Mouse (Mus musculus): ENCODE measurements at regions not wholly inside any gene's neighbourhood (a gene's known extent, or its start where the extent isn't known, plus 50 kb on each side); places are given as distances from the start of the nearest gene placed in this dataset.

DNA sequence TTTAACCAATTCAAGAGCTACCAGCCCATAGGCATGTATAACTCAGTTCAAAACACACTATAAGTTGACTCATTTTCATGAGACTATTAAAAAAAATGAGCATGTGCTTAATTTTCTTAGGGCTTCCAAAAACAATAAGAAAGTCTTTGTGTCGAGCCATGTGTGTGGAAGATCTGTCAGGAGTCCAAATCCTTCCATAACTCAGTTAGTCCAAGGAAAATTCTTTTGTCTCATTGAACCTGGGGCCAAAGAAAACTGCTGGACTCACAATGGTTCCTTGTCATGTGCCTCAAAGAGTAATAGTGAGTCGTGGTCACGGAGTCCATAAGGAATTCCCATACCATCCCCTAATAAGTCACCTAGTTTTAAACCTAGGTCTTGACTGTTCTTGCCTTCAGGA, 199.0 kb upstream of the Gm21798 start:
- no peak for DNase-seq (ENCODE audit: low spot score)

DNA sequence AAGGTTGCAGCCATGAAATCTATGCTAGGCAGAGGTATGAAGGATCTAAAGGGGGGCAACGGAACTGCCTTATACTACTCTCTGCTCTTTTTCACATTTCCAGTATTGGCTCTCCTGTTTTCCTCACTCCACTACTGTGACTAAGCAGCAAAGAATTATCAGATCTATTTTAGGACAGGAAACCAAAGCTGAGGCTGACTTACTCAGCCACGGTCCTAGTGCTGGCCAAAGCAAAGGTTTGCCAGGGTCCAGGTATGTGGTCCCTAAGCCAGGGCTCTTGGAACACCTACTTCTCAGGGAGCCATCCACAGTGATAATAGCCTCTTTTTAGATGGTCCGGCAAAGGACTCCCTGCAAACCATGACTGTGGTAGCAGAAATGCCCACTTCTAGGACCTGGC, 195.6 kb upstream of the Gm21798 start:
- DNase-seq (ENCODE audit: low spot score) = no peak

DNA sequence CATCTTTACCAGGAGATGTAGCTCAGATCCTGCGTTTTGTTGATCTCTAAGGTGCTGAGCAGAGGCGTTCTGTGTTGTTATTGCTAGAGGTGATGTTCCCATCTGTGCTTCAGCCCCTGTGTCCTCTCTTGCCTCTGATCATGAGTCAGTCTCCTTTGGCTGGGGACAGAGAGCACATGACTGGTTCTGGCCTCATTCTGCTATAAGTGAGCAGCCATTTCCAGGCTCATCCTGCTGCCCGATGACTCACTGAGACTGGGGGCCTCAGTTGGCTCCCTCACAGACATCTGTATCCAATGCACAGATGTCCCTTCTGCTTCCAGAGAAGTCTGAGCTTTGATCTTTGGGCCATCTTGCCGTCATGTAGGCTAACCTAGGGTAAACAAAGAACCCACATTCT, 194.9 kb upstream of the Gm21798 start:
- DNase-seq (ENCODE audit: low spot score) = no peak

DNA sequence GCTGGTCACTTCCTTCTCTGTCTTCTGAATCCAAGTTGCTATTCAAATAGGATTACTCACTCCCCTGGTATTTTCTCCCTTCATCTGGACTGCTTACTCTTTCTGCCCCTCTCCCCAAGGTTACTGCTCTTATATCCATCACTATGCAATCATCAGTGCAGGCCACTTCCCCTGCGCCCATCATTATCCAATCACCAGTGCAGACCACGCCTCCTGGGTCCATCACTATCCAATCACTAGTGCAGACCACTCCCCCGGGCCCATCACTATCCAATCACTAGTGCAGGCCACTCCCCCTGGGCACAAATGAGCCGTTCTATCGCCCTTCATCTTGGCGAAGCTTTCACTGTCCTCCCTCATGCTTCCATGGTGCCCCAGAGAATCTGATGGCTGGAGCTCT, 191.1 kb upstream of the Gm21798 start:
- DNase-seq (ENCODE audit: low spot score) = no peak

DNA sequence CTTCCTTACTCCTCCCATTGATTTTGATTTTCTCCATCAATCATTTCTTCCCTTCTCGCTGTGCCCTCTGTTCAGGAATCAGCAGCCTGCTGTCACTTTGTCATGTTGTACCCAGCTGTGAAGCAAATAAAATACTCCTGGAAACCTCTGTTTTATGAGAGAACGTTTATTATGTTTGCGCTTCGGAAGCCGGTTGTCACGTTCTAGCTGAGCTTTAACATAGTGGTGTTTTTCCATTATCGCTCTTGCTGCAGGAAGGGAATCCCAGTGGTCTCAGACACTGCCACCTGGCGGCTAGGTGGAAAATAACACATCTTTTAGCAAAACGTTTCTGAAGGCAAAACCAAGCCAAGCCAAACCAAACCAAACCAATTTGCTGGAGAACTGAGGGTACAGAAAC, 190.2 kb upstream of the Gm21798 start:
- peak; percentile 66 for DNase-seq (ENCODE audit: low spot score)
